Mouse (Mus musculus) stomach, postnatal 0 days (tissue): ENCODE results near the gene Naga.

ENCODE experiments used
- CTCF ChIP-seq: IDR thresholded peaks from 2 replicates; pipeline ENCODE4 v1.5.1; 2016; ENCODE audit warnings: antibody characterized with exemption, low read depth, mild to moderate bottlenecking, moderate library complexity
- EP300 ChIP-seq: optimal IDR thresholded peaks from 2 replicates; pipeline ENCODE3; 2016; ENCODE audit warnings: antibody characterized with exemption

DNA sequence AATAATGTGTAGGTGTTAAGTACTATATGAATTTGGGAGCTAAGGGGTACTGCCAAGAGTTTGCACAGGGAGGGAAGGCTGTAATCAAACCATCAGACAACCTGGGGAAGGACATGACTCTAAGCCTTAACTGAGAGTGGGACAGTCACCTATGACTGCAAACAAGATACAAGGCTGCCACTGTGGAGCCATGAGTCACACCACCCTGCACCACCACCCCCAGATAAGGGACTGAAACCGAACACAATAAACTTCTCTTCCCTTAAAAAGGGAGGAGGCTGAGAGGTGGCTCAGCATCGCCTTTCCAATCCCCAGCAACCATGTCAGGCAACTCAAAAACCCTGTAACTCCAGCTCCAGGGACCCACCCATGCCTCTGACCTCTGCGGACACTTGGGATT lies 12.8 kb upstream of the Naga start:
- TF ChIP-seq CTCF, result no peak
- no peak for TF ChIP-seq EP300
